Mouse (Mus musculus) adipose tissue, adult 10 weeks (tissue): Measurements from ENCODE around the gene Glycam1. TPM values are rescaled to one million over a fixed set of nuclear protein-coding genes. Genes with fewer than 3 reads are reported as not detected.

ENCODE experiments used
- polyA plus RNA-seq: library from polyadenylated mRNA; stranded (reverse); fragments of 350-450 nt; fragmentation: Illumina TruSeq; extraction: RNeasy Lipid Tissue Mini Kit (QIAGEN cat#74804); gene quantifications from one replicate; pipeline ENCODE4 v1.2.3, GENCODE M21; 2014; ENCODE audit warnings: low read depth, low replicate concordance

Glycam1 gene
- polyA plus RNA-seq, result not detected

DNA sequence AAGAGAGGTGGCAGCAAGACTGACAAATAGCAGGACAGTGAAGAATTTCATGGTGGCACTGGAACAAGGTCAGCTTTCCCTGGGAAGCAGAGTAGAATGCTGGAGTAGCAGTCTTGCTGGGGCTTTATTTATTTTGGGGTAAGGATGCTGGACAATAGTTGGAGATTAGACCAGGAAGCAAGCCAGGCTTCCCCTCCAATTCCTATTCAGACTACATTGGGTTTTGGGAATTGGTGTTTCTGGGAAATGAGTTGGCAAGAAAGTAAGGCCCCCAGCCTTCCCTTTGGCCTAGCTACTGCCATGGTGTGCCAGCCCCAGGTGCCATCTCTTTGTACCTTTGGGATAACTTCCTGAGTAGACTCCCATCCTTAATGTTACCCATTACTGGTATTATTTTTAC is at the start of gene Glycam1:
Gene Glycam1 (minus strand): TSS at position 101 of the 400 bp plus-strand sequence.

DNA sequence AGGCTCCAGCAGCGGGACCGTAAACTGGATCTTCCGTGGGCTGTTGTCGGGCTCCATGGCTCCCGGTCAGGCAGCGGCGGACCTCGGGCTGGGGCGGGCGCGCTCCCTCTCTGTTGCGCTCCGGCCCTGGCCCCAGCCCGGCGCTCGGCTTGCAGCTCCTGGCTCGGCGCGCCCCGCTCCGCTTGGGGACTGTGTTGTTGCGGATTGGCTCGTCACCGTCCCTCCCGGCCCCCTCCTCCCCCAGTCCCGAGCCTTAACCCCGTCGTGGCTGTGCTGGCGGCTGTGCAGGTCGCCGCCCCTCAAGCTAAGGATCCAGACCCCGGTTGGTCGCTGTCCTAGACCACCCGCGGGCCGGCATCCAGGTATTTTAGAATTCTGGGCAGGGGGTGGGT is 27.1 kb downstream of the Glycam1 start, which contains the start of gene Ppp1r1a:
Gene Ppp1r1a (minus strand): TSS at position 182 of the 392 bp plus-strand sequence.

Other genes with a start within 250 kb of the Glycam1 start
- 27.2 TPM for gene Zfp385a, start 225.0 kb downstream of the Glycam1 start, polyA plus RNA-seq
- 14.1 TPM for gene Itga5, start 198.3 kb downstream of the Glycam1 start, polyA plus RNA-seq
- gene Gtsf1, start 134.6 kb downstream of the Glycam1 start, polyA plus RNA-seq, result 9.4 TPM
- gene Gtsf2, start 116.6 kb downstream of the Glycam1 start, polyA plus RNA-seq, result 3.1 TPM
- 11.8 TPM for gene Nckap1l, start 111.3 kb downstream of the Glycam1 start, polyA plus RNA-seq
- 5.9 TPM for gene Pde1b, start 62.0 kb downstream of the Glycam1 start, polyA plus RNA-seq
- gene Ppp1r1a, start 27.1 kb downstream of the Glycam1 start, polyA plus RNA-seq, result 26.2 TPM
- 2.5 TPM for gene Mucl1, start 190.4 kb upstream of the Glycam1 start, polyA plus RNA-seq